In genomic region chr16:30475633-30476461, GRCm38 (mm10) we compare ENCODE assay signal across 8 mouse cellular contexts.
DNase-seq lines count a peak whose midpoint lies in the region; ATAC-seq lines count a peak whose summit lies in the region.

No protein-coding gene starts in this region.

- peaks cover 11% of the 10 kb centered on the region; the same call in 1 of the 2 replicates for H3K4me1 ChIP-seq in embryonic facial prominence, embryonic 10.5 days
- H3K4me1 ChIP-seq in heart, embryonic 16.5 days (ENCODE audit: control insufficient read depth, insufficient read depth, low read length), result peaks cover 16% of the 10 kb centered on the region
- peaks cover 13% of the 10 kb centered on the region for H3K4me1 ChIP-seq in lung, embryonic 16.5 days (replicated peaks; ENCODE audit: control insufficient read depth, insufficient read depth, low read length)
- peaks cover 4% of the 10 kb centered on the region; the same call in 1 of the 2 replicates for H3K4me1 ChIP-seq in kidney, embryonic 14.5 days (ENCODE audit: control insufficient read depth, insufficient read depth, low read length)

- 60% methylated on average over 10 of the region's 10 CpGs for WGBS in embryonic facial prominence, embryonic 10.5 days
- WGBS in heart, embryonic 16.5 days, result 22% methylated on average over 10 of the region's 10 CpGs
- WGBS in lung, embryonic 16.5 days, result 37% methylated on average over 10 of the region's 10 CpGs
- 65% methylated on average over 10 of the region's 10 CpGs for WGBS in kidney, embryonic 14.5 days

- peak overlapping the region; percentile 37; the same call in 1 of the 2 replicates for H3K4me2 ChIP-seq in heart, embryonic 16.5 days (ENCODE audit: low read depth, low read length)
- H3K4me2 ChIP-seq in lung, embryonic 16.5 days (ENCODE audit: low read depth, low read length), result no peak overlapping the region
- H3K4me2 ChIP-seq in kidney, embryonic 14.5 days (replicated peaks; ENCODE audit: low read depth, low read length), result no peak overlapping the region

- no peak overlapping the region for H3K27ac ChIP-seq in embryonic facial prominence, embryonic 10.5 days (replicated peaks)
- peak overlapping the region; percentile 73 for H3K27ac ChIP-seq in heart, embryonic 16.5 days (ENCODE audit: low read length)
- H3K27ac ChIP-seq in lung, embryonic 16.5 days (ENCODE audit: low read length), result peak overlapping the region; percentile 58; the same call in 1 of the 2 replicates
- H3K27ac ChIP-seq in kidney, embryonic 14.5 days (ENCODE audit: low read depth, low read length), result no peak overlapping the region

- peak; percentile 89 for DNase-seq in heart, adult 11 months
- DNase-seq in heart, postnatal 25 days (ENCODE audit: low spot score), result no peak
- DNase-seq in embryonic facial prominence, embryonic 10.5 days (ENCODE audit: low spot score), result peak; percentile 12
- no peak for DNase-seq in embryo, embryonic 10 days (ENCODE audit: low spot score)
- DNase-seq in liver, result no peak

- H3K4me3 ChIP-seq in embryonic facial prominence, embryonic 10.5 days, result no peak overlapping the region
- H3K4me3 ChIP-seq in heart, embryonic 16.5 days (ENCODE audit: low read length), result no peak overlapping the region
- H3K4me3 ChIP-seq in lung, embryonic 16.5 days (ENCODE audit: low read length), result no peak overlapping the region
- H3K4me3 ChIP-seq in kidney, embryonic 14.5 days (ENCODE audit: low read length), result no peak overlapping the region

- no peaks in the 10 kb centered on the region; the same call in 1 of the 2 replicates for H3K27me3 ChIP-seq in embryonic facial prominence, embryonic 10.5 days (replicated peaks; ENCODE audit: low read depth, poor library complexity, severe bottlenecking)
- H3K27me3 ChIP-seq in heart, embryonic 16.5 days (ENCODE audit: control insufficient read depth, insufficient read depth, low read length), result no peaks in the 10 kb centered on the region
- no peaks in the 10 kb centered on the region for H3K27me3 ChIP-seq in lung, embryonic 16.5 days (ENCODE audit: control insufficient read depth, insufficient read depth, low read depth, low read length)
- no peaks in the 10 kb centered on the region for H3K27me3 ChIP-seq in kidney, embryonic 14.5 days (ENCODE audit: control insufficient read depth, insufficient read depth, low read length)

- H3K9ac ChIP-seq in heart, embryonic 16.5 days (ENCODE audit: low read length), result no peak overlapping the region; the same call in 1 of the 2 replicates
- no peak overlapping the region for H3K9ac ChIP-seq in lung, embryonic 16.5 days (ENCODE audit: low read length)
- no peak overlapping the region for H3K9ac ChIP-seq in kidney, embryonic 14.5 days (ENCODE audit: low read depth, low read length)

- intact Hi-C loops in heart, postnatal 25 days (cut with DNase I), result no loop called here

- peaks cover 9% of the 10 kb centered on the region; the same call in 1 of the 2 replicates for H3K9me3 ChIP-seq in embryonic facial prominence, embryonic 10.5 days
- H3K9me3 ChIP-seq in heart, embryonic 16.5 days (replicated peaks; ENCODE audit: control insufficient read depth, low read length), result peaks cover 8% of the 10 kb centered on the region
- peaks cover 5% of the 10 kb centered on the region for H3K9me3 ChIP-seq in lung, embryonic 16.5 days (ENCODE audit: control insufficient read depth, low read length)
- H3K9me3 ChIP-seq in kidney, embryonic 14.5 days (ENCODE audit: control insufficient read depth, low read length), result peaks cover 6% of the 10 kb centered on the region; the same call in 1 of the 2 replicates

- H3K36me3 ChIP-seq in embryonic facial prominence, embryonic 10.5 days (replicated peaks), result no peaks in the 10 kb centered on the region
- H3K36me3 ChIP-seq in heart, embryonic 16.5 days (ENCODE audit: control insufficient read depth, insufficient read depth), result no peaks in the 10 kb centered on the region
- H3K36me3 ChIP-seq in lung, embryonic 16.5 days (ENCODE audit: control insufficient read depth, insufficient read depth, low read length), result no peaks in the 10 kb centered on the region
- H3K36me3 ChIP-seq in kidney, embryonic 14.5 days (ENCODE audit: control insufficient read depth, insufficient read depth, low read length), result no peaks in the 10 kb centered on the region

- peak; percentile 57; the same call in 1 of the 2 replicates for ATAC-seq in heart, embryonic 16.5 days (replicated peaks; ENCODE audit: extremely low read depth, insufficient read depth, low FRiP score)
- peak; percentile 37; the same call in 1 of the 2 replicates for ATAC-seq in lung, embryonic 16.5 days (ENCODE audit: low read depth)
- no peak for ATAC-seq in kidney, embryonic 14.5 days (ENCODE audit: low FRiP score, low TSS enrichment)

Comparison
In these comparisons a context has a peak if more than half of its experiments do, and no peak if none do; other contexts are left out.
1. DNase-seq: peak in heart, adult 11 months (single experiment) and embryonic facial prominence, embryonic 10.5 days (single experiment); none in heart, postnatal 25 days (single experiment), embryo, embryonic 10 days (single experiment) and liver (single experiment).
2. H3K27ac ChIP-seq: peak in heart, embryonic 16.5 days (single experiment) and lung, embryonic 16.5 days (single experiment); none in embryonic facial prominence, embryonic 10.5 days (single experiment) and kidney, embryonic 14.5 days (single experiment).